Mouse (Mus musculus): ENCODE measurements at regions not wholly inside any gene's neighbourhood (a gene's known extent, or its start where the extent isn't known, plus 50 kb on each side); places are given as distances from the start of the nearest gene placed in this dataset.
"Not testable (repeated sequence)": the region's sequence is repeated elsewhere in the genome, so short reads cannot be mapped to it uniquely, and the experiment has no call there.

DNA sequence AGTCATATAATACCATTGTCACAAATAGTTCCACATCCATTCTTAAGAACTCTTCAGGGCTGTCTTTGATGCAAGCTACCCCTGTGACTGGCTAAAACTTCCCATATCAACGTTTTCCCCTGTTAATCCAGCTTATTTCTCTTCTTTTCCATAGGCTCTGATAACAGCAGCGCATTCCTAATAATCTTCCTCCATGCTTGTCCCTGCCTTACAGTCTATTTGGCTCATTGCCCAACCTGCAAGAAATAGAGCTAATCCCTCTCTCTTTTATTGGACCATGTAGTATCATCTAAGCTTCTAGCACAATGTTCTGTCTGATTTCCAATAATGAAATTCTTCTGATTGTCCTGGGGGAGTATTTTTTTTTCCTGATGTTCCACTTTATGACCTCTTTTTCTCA, 573.1 kb downstream of the Lmo7 start:
- ATAC-seq (replicated peaks; ENCODE audit: insufficient number of reproducible peaks, low FRiP score, low TSS enrichment, poor library complexity, severe bottlenecking): no peak

DNA sequence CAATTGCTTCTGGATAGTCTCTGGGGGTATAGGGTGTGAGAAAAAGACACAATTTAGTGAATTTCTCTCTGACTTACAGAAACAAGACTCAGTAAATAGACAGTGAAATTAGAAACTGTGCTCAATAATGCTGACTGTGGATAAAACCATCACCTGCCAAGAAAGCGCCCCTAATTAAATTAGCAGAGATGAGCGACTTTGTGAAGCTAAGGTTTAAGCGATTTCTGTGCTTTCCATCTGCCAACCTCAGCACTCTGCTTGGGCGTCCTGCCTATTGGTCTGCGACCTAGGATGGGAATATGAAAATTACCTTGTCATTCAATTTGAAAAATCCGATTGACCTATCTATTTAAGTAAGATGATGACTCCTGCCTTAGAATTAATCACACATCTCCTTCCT, 570.5 kb downstream of the Lmo7 start:
- no peak for ATAC-seq (replicated peaks; ENCODE audit: insufficient number of reproducible peaks, low FRiP score, low TSS enrichment, poor library complexity, severe bottlenecking)

DNA sequence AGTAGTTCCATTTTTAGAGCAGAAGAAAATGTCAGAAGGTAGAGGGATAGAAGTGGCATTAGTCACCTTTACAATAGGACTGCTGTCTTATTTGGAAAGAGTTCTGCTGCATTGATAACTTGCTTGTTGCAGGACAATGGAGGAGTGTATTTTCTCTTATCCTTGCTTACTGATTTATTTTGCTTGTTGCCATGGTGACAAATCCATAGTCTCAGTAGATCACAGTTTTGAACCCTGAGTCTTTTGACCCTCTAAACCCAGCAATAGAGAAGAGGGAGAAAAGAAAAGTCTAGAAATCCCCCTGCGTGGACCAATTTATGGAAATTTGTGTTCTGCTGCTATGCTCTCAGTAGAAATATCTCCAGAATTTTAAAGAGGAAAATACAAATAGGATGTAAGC, 561.6 kb downstream of the Lmo7 start:
- ATAC-seq (replicated peaks; ENCODE audit: insufficient number of reproducible peaks, low FRiP score, low TSS enrichment, poor library complexity, severe bottlenecking): no peak

DNA sequence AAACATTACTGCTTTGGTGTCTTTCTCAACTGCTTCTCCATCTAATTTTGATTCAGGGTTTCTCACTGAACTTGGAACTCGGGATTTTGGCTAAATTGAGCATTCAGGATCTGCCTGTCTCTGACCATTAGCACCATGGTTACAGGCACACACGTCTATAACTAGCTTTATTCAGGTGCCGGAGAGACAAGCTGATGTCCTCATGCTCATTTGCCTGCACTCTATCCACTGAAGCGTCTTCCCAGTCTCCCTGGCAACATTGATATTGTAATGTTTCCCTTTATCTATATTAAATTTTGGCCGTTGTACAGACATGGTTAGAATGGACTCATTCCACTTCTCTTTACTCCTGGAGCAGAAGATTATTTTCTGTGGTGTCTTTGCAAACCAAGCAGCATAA, 520.3 kb downstream of the Lmo7 start:
- ATAC-seq (replicated peaks; ENCODE audit: insufficient number of reproducible peaks, low FRiP score, low TSS enrichment, poor library complexity, severe bottlenecking): no peak

DNA sequence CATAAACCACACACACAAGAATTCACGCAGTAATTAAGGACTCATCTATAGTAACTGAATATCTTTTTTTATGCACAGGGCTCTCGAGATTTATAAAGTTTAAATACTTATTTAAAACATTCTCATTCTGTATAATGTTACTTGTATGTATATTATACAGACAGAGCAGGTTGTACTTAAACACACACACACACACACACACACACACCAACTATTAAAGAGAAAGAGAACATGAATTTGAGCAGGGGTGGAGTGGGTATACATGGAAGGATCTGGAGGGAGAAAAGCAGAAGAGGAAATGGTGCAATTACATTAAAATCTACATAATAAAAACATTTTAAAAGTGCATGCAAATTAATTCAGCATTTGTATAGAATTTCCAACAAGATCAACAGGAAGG, 518.8 kb downstream of the Lmo7 start:
- ATAC-seq (replicated peaks; ENCODE audit: insufficient number of reproducible peaks, low FRiP score, low TSS enrichment, poor library complexity, severe bottlenecking): no peak

DNA sequence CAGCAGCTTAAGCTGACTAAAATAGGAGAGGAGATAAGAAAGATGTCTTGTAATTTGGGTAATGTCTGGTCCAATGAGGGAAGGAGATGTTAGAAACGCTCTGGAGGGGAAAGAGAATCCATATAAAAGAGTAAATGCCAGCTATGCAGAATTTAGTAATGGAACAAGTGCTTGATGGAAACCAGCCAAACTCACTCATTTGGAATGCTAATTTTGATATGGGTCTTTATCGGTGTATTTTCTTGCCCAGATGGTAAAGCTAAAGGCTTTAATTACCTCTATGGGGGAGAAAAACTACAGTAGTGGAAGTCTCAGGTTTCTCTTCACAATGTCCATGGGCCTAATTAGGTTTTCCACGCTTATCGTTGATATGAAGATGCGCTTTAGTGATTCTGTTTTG, 518.3 kb downstream of the Lmo7 start:
- no peak for ATAC-seq (replicated peaks; ENCODE audit: insufficient number of reproducible peaks, low FRiP score, low TSS enrichment, poor library complexity, severe bottlenecking)

DNA sequence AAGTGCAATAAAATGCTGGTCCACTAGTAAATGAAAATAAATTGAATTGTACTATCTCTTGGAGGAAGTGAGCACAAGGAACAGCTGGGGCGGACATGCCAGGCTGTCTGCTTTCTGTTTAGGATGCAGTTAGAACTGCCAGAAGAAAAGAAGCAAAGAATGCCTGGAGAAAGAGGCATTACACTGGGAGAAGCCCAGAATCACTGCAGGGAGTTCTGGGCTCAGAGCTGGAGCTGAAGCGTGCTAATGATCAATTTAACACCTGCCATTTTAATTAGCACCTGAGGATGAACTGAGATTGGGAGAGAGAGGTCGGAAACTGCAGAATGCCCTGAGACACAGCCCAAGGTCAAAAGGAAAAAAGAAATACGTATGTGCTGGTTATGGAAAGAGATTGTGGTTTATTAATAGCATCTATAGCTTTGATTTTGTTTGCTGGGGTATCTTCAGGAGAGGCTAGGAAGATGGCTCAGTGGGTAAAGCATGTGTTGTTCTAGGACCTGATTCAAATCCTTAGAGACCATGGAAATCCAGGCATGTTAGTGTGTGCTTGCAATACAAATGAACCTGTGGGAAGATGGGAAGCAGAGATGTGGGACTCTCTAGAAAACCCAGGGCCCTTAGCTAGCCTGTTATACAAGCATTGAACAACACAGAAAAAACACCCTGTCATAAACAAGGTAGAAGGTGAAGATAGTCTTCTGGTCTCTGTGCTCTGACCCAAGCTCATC, 514.2 kb downstream of the Lmo7 start:
- ATAC-seq (replicated peaks; ENCODE audit: insufficient number of reproducible peaks, low FRiP score, low TSS enrichment, poor library complexity, severe bottlenecking): no peak

DNA sequence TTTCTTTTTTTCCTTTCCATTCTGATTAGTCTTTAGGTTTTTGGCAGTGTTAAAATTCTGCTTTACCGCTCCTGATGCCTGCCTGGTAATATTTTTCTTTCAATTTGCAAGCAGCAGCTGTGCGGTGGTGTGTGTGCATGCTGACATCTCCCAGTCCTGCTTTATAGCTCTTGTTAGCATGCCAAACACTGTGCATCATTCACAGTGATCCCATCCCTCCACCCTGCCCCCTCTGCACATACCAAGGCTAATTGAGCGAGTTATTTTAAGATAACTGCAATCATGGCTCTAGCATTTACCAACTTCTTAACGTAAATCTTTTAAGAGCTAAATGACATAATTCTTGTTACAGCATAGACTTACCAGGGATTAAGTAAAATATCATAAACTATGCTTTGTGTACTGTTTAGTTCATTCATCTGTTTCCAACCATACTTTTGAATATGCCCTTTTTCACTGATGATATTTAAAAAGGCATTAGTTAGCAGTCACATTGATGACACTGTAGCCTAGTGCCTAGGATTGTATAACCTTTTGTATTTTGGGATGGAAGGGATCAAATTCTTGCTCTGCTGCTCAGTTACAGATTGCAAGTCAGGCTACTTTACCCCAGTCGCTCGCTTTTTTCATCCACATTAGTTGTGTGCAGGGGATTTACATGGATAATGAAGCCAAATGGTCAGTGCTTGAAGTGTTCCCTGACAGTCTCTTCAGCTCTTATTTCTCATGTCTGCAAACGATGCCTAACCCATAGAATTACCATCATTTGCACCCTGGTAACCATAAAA, 487.0 kb downstream of the Lmo7 start:
- no peak for ATAC-seq (replicated peaks; ENCODE audit: insufficient number of reproducible peaks, low FRiP score, low TSS enrichment, poor library complexity, severe bottlenecking)

DNA sequence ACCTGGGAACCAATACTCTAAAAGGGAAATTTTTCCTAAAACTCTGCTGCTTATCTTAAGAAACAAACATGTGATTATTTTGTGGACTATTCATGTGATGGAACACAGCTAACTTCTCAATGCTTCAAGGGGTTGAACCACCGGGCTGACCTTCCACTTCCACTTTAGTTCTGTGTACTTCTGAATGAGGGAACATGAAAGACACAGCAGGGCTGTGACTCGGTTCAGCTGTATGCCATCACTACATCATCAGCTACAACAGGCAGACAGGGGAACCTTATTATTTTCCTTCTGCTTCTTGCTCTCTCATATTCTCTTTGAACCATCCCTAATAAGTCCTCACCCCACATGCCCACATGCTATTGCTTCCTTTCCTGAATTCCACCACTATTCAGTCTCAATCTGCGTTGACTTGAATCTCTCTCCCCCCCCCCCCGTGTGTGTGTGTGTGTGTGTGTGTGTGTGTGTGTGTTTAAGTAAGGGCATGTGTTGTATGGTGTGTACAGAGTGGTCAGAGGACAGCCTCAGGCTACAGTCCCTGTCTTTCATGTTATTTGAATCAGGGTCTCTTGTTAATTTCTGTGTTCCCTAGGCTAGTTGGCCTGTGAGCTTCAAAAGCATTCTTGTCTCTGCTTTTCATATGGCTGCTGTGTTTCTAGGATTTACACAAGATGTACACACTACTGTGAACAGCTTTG, 485.7 kb downstream of the Lmo7 start:
- ATAC-seq (replicated peaks; ENCODE audit: insufficient number of reproducible peaks, low FRiP score, low TSS enrichment, poor library complexity, severe bottlenecking): no peak

DNA sequence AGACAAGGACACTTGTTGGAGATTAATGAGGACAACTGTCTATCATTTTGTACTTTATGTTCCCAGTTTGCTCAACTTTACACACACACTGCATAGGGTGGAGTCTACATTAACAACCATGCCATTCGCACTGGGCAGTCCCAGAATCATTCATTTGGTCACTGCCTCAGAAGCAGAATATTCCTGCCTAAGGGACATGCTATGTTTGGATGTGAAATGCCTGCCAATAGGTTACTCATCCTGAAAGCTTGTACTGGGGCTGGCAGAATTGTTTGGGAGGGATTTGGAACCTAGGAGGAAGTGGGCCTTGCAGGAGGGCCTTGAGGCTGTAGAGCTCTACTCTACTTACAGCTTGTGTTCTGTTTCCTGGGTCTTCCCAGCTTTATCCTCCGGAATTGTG, 482.3 kb downstream of the Lmo7 start:
- ATAC-seq (replicated peaks; ENCODE audit: insufficient number of reproducible peaks, low FRiP score, low TSS enrichment, poor library complexity, severe bottlenecking): no peak

DNA sequence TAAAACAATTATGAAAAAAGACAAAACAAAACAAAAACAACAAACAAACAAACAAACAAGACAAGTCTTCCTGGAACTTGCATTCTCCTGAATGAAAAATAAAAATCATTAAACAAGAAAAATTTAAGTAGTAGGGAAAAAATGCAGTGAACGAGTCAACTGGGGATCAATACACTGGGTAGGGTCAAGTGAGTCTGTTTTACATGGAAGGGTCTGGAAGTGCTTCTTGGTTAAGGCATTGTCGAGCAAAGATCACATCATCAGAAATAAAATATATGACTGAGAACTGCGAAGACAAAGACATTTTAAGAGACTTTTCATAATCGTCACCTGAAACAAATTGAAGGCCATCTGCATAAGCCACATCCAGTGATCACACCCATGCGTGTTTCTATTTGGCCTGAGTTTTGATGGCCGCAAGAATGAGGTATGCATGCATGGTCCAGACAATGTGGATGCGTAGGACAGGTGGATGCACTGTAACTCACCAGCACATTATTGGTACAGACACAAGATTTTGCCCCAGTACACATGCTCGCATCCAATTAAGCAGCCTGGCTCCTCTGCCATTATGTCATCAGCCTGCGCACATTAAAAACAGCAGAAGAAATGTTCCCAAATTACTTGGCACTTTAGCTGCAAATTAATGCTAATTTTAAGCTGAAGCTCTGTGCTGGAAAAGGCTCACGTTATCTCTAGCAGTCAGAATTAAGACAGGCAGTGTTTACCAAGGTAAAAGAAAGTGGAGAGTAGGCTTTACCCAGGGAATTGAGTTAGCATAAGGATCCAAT, 475.3 kb downstream of the Lmo7 start:
- no peak for ATAC-seq (replicated peaks; ENCODE audit: insufficient number of reproducible peaks, low FRiP score, low TSS enrichment, poor library complexity, severe bottlenecking)

DNA sequence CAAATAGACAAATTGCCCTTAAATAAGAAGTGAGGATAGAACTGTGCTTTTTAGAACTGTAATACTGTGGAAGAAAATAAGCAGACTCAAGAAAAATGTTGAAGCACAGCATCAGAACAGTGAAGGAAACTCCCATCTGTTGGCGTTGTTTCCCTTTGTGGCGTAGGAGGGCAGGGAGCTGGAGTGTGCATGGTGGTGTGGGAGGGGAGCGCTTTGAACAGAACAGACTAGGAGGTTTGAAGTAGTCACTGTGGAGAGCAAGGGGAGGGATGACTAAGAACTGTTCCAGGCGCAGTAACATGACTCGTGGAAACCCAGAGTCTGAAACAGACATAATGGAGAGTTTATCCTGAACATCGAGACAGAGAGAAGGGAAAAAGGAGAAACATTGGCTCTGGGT, 469.7 kb downstream of the Lmo7 start:
- ATAC-seq (replicated peaks; ENCODE audit: insufficient number of reproducible peaks, low FRiP score, low TSS enrichment, poor library complexity, severe bottlenecking): no peak

DNA sequence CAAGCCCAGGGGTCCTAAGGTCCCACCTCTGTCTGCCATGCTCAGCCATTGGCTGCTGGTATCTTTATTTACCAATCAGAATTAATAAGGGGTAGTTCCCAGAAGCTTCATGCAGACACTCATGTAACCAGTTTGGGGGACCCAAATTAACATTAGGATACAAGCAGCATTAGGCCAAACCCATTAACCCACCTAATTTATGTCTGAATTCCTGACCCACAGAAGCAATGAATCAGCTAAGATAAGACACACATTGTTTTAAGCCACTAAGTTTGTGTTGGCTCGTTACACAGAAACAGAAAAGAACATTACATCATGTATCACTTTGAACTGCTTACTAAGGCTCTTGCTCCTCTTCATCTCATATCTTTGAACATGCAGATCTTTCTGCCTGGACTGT, 461.0 kb downstream of the Lmo7 start:
- no peak for ATAC-seq (replicated peaks; ENCODE audit: insufficient number of reproducible peaks, low FRiP score, low TSS enrichment, poor library complexity, severe bottlenecking)

DNA sequence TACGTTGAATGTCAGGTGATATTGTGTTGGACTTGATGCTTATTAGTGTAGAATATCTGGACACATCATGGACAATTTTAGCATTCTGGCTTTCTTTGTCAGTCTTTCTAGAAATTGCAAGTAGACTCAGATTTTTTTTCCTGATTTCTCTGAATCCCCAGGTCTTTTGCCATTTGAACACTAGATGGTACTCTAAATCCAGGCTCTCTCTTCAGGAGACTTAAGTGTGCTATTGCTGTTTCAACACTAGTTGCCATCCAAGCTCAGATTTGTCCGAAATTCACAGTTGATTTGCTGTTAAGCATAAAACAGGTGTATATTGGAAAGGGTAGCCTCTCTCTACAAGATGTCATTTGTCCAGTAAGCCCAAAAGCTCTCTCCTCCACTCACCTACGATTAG, 451.5 kb downstream of the Lmo7 start:
- ATAC-seq (replicated peaks; ENCODE audit: insufficient number of reproducible peaks, low FRiP score, low TSS enrichment, poor library complexity, severe bottlenecking): no peak

DNA sequence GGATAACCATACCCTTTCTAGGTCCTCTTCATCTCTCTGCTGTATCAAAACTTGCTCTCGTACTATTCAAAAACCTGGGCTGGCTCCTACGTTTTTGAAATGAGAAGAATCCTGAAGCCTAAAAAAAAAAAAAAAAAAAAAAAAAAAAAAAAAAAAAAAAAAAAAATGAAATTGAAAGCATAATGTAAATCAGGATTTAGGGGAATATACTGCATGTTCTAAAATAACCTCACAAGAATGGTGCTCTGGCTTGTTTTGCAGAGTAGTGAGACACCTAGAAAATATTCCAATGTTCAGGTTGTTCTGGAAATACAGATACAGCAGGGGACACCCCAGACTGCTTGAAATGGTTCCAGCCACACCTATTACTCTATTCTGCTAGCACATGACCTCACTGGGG, 442.0 kb downstream of the Lmo7 start:
- no peak for ATAC-seq (replicated peaks; ENCODE audit: insufficient number of reproducible peaks, low FRiP score, low TSS enrichment, poor library complexity, severe bottlenecking)

DNA sequence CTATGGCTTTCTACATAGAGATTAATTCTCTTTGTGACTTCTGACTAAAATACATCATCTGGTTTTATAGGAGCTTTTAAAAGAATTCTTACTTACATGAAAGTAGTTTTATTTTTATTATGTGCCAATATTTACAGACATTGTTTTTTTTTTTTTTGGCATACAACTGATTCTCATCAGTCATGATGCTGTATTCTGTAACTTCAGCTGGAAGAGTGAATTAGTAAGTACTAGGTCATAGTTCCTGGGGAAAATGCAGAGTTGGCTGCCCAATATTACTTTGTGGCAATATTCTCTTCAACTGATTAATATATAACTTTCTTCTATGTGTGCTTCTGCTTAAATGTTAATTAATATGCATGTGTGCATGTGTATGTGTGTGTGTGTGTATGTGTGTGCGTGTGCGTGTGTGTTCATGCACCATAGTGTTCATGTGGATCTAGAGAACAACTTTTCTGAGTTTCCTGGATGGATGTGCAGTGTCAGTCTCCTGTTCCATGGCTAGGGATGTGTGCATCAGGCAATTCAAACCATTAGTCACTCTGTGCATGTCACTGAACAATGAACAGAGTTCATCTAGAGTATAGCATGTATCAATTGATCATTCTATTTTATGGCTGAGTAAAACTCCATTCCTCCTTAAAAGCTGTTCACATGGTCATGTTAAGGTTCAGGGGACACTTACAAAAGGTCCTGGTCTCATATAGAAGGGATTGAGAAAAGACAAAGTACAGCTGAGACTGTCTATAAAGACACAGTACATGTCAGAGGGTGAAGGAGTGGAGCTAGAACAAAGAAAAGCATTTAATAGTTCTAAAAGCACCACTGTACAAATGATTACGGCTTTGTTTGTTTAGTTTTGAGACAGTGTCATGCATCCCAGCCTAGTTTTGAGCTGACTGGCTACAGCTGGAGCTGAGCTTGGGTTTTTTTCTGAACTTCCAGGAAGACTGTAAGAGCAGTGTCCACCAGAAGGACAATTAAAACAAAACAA, 431.8 kb downstream of the Lmo7 start:
- no peak for ATAC-seq (replicated peaks; ENCODE audit: insufficient number of reproducible peaks, low FRiP score, low TSS enrichment, poor library complexity, severe bottlenecking)

DNA sequence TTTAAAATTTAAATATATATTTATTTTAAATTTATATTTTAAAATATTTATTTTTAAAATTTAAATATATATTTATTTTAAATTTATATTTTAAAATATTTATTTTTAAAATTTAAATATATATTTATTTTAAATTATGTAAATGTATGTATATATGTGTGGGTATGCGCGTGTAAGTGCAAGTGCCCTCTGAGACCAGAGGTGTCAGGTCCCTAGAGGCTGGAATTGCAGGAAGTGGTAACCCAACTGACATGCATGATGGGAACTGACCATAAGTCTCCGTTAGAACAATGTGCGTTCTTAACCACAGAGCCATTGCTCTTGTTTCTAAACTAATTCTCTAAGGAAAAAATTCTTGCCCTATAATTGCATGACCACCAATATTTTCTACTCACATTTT, 420.7 kb downstream of the Lmo7 start:
- not testable (repeated sequence) for ATAC-seq (replicated peaks; ENCODE audit: insufficient number of reproducible peaks, low FRiP score, low TSS enrichment, poor library complexity, severe bottlenecking)

DNA sequence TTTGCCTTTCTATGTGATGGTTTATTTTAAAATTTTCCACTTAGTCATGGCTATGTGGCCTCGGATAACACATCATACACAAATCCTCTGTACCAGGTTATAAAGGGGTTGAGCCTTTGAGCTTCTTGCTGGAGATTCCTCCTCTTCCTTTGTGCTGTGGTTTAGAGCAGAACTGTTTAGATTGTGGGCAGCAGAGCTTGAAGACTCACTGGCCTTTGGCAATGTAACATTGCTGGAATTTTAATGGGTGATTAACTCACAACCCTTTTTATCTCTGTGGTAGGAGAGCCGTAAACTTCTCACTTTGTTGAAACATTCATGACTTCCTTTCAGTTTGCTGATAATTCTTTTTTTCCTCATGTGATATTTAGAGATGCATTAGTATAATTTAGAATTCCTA, 413.0 kb downstream of the Lmo7 start:
- ATAC-seq (replicated peaks; ENCODE audit: insufficient number of reproducible peaks, low FRiP score, low TSS enrichment, poor library complexity, severe bottlenecking): no peak
